Mouse (Mus musculus) G1E (cell line): ENCODE measurements at regions not wholly inside any gene's neighbourhood (a gene's known extent, or its start where the extent isn't known, plus 50 kb on each side); places are given as distances from the start of the nearest gene placed in this dataset.

Experiments
- ATAC-seq: 2 replicates; pipeline ENCODE4 v1.8.0; 2016; ENCODE audit warnings: mild to moderate bottlenecking; ENCODE audit not compliant: insufficient number of reproducible peaks, poor library complexity, low FRiP score, severe bottlenecking; ENCODE audit errors: extremely low read depth
- DNase-seq: peaks from one replicate; pipeline ENCODE4 v3.0.0; 2012; ENCODE audit warnings: low spot score
- H3K27me3 ChIP-seq: 2 replicates; pipeline ENCODE4 v1.6.1; 2012; ENCODE audit warnings: mild to moderate bottlenecking, low read length, inconsistent platforms; ENCODE audit not compliant: insufficient read depth
- H3K36me3 ChIP-seq: replicated peaks from 2 replicates; pipeline ENCODE3; 2012; ENCODE audit warnings: mild to moderate bottlenecking, inconsistent platforms
- H3K4me1 ChIP-seq: 2 replicates; pipeline ENCODE4 v1.6.1; 2012; ENCODE audit warnings: low read depth, low read length, inconsistent platforms, mixed read lengths; ENCODE audit not compliant: insufficient read depth
- H3K4me3 ChIP-seq: 2 replicates; pipeline ENCODE4 v1.5.1; 2012; ENCODE audit warnings: low read depth, mild to moderate bottlenecking, inconsistent platforms, low read length, moderate library complexity, mixed read lengths
- H3K9me3 ChIP-seq: replicated peaks from 2 replicates; pipeline ENCODE4 v1.6.1; 2012; ENCODE audit warnings: inconsistent platforms
- CTCF ChIP-seq: IDR thresholded peaks from 2 replicates; pipeline ENCODE4 v1.5.1; 2012; ENCODE audit warnings: low read depth, low read length, inconsistent platforms, mixed read lengths
- GATA1 ChIP-seq: IDR thresholded peaks from 2 replicates; pipeline ENCODE4 v1.6.1; 2012; ENCODE audit warnings: borderline replicate concordance, low read length, inconsistent platforms, mixed read lengths
- GATA2 ChIP-seq: IDR thresholded peaks from 2 replicates; pipeline ENCODE4 v1.6.1; 2012; ENCODE audit warnings: low read depth, low read length, inconsistent platforms, borderline replicate concordance
- POLR2AphosphoS5 ChIP-seq: IDR thresholded peaks from 2 replicates; pipeline ENCODE4 v1.6.1; 2012; ENCODE audit warnings: low read depth, low read length, inconsistent platforms; ENCODE audit not compliant: insufficient replicate concordance
- TAL1 ChIP-seq: conservative IDR thresholded peaks from 2 replicates; pipeline ENCODE4 v1.6.1; 2012; ENCODE audit warnings: low read depth, low read length, inconsistent platforms, mixed read lengths

DNA sequence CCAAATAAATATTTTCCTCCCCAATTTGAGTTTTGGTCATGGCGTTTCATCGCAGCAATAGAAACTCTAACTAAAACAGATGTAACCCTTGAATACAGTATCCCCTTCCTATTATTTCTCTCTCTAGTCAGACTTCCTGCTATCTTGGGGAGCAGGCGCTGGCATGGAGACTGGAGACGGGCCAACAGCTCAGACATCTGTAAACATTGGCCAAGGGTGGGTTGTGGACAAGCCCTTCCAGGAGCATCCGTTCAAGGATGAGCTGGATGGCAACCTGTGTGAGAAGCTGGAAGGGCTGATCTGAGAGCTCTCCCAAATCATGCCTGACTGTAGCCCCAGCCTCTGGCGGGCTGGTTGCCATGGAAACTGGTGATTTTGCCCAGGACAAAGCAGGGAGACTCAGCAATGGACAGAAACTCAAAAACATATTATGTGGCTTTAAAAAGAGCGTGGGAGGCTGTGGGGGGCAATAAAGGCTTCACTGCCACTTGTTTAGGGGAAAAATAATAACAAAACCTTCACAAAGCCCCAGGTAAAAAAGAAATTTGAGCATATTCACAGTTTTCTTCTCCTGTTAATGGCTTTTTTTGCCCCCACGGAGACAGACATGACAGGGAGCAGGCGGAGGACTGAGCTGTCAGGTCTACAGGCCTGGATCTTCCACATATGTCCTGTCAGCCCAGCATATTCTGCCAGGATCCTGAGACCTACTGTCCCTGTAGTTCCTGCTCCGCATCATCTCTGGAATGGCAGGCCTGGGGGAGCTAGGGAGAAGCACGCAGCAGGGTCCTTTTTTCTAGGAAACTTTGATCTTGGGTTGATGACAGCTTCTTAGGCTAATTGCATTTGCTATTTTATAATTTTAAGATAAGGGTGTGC lies 113.0 kb downstream of the Chst1 start:
- no peak for TF ChIP-seq CTCF
- no peak for TF ChIP-seq POLR2AphosphoS5
- no peak for TF ChIP-seq GATA2
- no peak for TF ChIP-seq GATA1
- TF ChIP-seq TAL1 = no peak
- Histone ChIP-seq H3K4me1 (no peaks in the 10 kb centered on the region), H3K36me3 (no peaks in the 10 kb centered on the region), H3K27me3 (peaks cover 15% of the 10 kb centered on the region), H3K9me3 (no peaks in the 10 kb centered on the region), H3K4me3 (no peak overlapping the region)
- no peak for DNase-seq
- ATAC-seq = no peak

DNA sequence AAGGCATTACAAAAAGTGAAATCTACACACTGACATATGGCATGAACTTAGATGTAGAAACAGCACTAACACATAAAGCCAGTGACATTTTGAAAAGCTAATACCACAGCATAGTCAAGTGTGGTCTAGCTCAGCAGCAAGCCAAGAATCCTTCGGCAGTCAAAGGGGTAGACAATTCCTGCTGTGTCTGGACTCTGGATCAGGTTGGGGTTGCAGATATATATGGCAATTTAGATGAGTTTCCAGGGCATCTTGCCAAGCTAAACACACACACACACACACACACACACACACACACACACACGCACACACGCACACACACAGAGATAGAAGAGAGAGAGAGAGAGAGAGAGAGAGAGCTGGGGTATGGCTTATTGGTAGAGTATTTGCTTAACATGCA lies 118.2 kb downstream of the Chst1 start:
- Histone ChIP-seq H3K36me3 (no peaks in the 10 kb centered on the region), H3K27me3 (peaks cover 11% of the 10 kb centered on the region), H3K4me3 (no peak overlapping the region), H3K4me1 (no peaks in the 10 kb centered on the region), H3K9me3 (no peaks in the 10 kb centered on the region)
- no peak for TF ChIP-seq GATA1
- no peak for TF ChIP-seq GATA2
- TF ChIP-seq CTCF = no peak
- no peak for TF ChIP-seq TAL1
- TF ChIP-seq POLR2AphosphoS5 = no peak
- DNase-seq (no peak), ATAC-seq (no peak)

DNA sequence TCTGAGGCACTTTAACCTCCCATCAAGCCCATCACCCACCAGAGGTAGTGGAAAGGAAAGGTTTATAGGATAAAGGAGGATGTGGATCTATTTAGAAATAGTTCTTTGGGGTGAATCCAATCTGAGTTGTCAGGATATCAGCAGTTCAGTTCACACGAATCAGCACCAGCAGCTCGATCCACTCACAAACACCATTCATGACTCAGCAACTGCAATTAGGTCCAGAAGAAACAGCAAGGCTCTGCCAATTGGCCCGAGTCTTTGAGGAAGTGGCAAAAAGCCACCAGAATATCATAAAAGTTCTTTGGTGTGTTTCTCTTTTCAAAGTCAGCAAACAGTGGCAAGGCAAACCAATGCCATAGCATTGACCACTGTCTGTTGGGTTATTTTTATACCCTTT lies 122.4 kb downstream of the Chst1 start:
- TF ChIP-seq POLR2AphosphoS5 = no peak
- TF ChIP-seq TAL1 = no peak
- TF ChIP-seq CTCF = no peak
- TF ChIP-seq GATA2 = no peak
- no peak for TF ChIP-seq GATA1
- DNase-seq (no peak), ATAC-seq (no peak)

DNA sequence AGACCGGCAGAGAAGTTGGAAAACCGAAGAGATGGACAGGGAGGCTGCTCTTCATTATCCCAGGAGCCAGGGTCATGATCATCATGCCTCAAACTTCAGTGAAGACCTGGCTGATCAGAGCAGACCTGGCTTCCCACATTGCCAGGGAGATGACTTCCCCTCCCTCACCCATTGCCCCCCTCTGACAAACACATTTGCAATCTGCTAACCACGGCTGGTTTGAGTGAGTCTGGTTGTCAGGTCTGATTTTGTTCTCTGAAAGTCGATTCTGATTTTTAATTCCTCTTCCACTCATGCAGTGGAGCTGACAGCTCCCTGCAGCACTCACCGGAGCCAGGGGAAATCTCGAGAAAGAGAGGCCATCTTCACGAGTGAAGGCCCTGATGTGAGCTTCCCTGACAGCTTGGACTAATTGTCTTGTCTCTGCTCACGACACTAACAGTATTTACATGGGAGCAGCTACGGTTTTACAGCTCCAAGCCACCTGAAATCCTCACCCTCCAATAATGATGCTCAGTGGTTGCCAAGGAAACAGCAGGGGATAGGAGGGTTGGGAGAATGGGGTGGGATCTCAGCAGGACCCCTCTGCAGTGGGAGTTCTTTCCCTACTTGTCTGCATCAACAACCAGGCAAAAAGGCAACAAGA lies 124.2 kb downstream of the Chst1 start:
- H3K4me1 ChIP-seq = no peaks in the 10 kb centered on the region
- TF ChIP-seq CTCF (no peak), POLR2AphosphoS5 (no peak), GATA1 (no peak), GATA2 (no peak), TAL1 (no peak)
- H3K9me3 ChIP-seq = no peaks in the 10 kb centered on the region
- DNase-seq (no peak), ATAC-seq (no peak)
- no peak overlapping the region for H3K4me3 ChIP-seq
- no peaks in the 10 kb centered on the region for H3K36me3 ChIP-seq
- peaks cover 19% of the 10 kb centered on the region for H3K27me3 ChIP-seq

More for the DNA sequence above, 122.4 kb downstream of the Chst1 start:
- H3K36me3 ChIP-seq = no peaks in the 10 kb centered on the region
- peaks cover 13% of the 10 kb centered on the region for H3K27me3 ChIP-seq
- H3K4me3 ChIP-seq = no peak overlapping the region
- no peaks in the 10 kb centered on the region for H3K9me3 ChIP-seq
- H3K4me1 ChIP-seq = no peaks in the 10 kb centered on the region

DNA sequence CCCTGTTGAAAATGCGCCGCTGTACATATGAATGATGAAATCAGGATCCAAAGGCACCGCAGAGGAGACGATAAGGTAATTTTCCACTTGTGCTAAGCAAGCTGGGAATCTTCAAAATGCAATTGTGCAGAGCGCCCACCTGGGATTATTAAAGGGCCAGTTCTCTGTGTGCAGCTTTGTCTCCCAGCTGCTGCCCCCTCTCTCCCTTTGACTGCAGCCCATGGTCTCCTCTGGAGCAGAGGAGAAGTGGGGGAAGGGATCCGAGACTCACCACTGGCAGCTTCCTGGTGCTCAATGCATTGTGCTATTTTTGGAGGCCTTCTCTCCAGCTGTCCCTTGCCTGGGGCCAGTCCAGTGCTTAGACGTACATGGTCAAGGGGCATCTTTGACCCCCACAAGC lies 127.1 kb downstream of the Chst1 start:
- DNase-seq = no peak
- no peaks in the 10 kb centered on the region for H3K4me1 ChIP-seq
- H3K27me3 ChIP-seq = peaks cover 24% of the 10 kb centered on the region
- H3K36me3 ChIP-seq = no peaks in the 10 kb centered on the region
- no peaks in the 10 kb centered on the region for H3K9me3 ChIP-seq
- TF ChIP-seq GATA2 = no peak
- TF ChIP-seq GATA1 = no peak
- TF ChIP-seq CTCF = no peak
- TF ChIP-seq TAL1 = no peak
- no peak overlapping the region for H3K4me3 ChIP-seq
- ATAC-seq = no peak

DNA sequence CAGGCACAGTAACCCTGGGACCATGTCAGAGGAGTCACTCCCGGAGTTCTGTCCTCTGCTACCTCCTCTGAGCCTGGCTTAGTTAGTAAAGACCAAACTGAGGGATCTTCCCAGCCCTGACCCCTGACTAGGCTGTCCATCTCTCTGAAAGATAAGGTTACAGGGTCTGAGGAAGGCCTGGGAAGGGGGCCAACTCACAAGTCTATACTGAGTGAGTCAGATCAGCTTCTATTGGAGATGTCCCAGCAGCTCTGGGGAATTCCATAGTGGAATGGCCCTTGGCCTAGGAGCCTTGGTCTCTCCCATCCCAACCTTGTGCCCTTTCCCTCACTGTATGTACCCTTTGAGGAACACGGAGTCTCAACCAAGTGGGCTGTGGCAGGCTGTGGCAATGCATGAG lies 127.7 kb downstream of the Chst1 start:
- Histone ChIP-seq H3K4me1 (no peaks in the 10 kb centered on the region), H3K4me3 (no peak overlapping the region), H3K27me3 (peaks cover 24% of the 10 kb centered on the region), H3K36me3 (no peaks in the 10 kb centered on the region), H3K9me3 (no peaks in the 10 kb centered on the region)
- DNase-seq = no peak
- TF ChIP-seq TAL1 = no peak
- no peak for TF ChIP-seq GATA2
- ATAC-seq = no peak
